Mouse (Mus musculus): ENCODE data around the gene Nog. TPM values are rescaled to one million over a fixed set of nuclear protein-coding genes. Genes with fewer than 3 reads are reported as not detected.

Nog gene
- 6.1 and 8.7 TPM in 2 replicates for polyA plus RNA-seq (2012; rRNA removed)

GRCm38 (mm10) chr11:89302056-89302815, at the start of gene Nog:
Nog (minus strand) TSS chr11:89302332.

Other genes with a start within 250 kb of the Nog start
- gene Dgke, start 235.5 kb downstream of the Nog start, polyA plus RNA-seq (2012; rRNA removed) = 5.3 and 8.6 TPM in 2 replicates
- not detected in 2 replicates for gene Gm525, start 228.5 kb downstream of the Nog start, polyA plus RNA-seq (2012; rRNA removed)

Measured in central nervous system, embryonic 11.5 days (tissue).